Mouse (Mus musculus): ENCODE measurements around the gene Itpripl2.

- TF ChIP-seq CTCF (IDR thresholded peaks at IDR 0.05; ENCODE audit: insufficient read depth, low read depth, low read length) (no peak), POLR2A (IDR thresholded peaks at IDR 0.05; ENCODE audit: insufficient read depth, low read depth, low read length) (no peak)
Observed at GRCm38 (mm10) chr7:118493892-118494291, 2.1 kb upstream of the Itpripl2 start.
